Mouse (Mus musculus) large intestine, adult 2 months (tissue): ENCODE data around the gene Det1. TPM values are rescaled to one million over a fixed set of nuclear protein-coding genes. Genes with fewer than 3 reads are reported as not detected.

Experiments used
- DNase-seq: peaks from one replicate; pipeline ENCODE4 v3.0.0-alpha.2; 2012; ENCODE audit warnings: low read depth, low spot score
- WGBS: fragments of 180-500 bp; shearing (Covaris S2); methylation state at CpG from one replicate; pipeline ENCODE4 v1.1.7; 2018; 5-methylcytosine and 5-hydroxymethylcytosine counted together
- polyA plus RNA-seq: library from polyadenylated mRNA; depleted of rRNA; stranded (reverse); fragments of >200 nt; gene quantifications from 2 replicates; pipeline ENCODE4 v1.2.3, GENCODE M21; 2012; rRNA removed

Det1 gene
- polyA plus RNA-seq, 1 experiment, result 11.9 TPM

GRCm38 (mm10) chr7:78793895-78794570, 53.0 kb downstream of the Det1 start:
- DNase-seq, result no peak
- WGBS, result 69% methylated on average over 13 of the region's 13 CpGs

DNA sequence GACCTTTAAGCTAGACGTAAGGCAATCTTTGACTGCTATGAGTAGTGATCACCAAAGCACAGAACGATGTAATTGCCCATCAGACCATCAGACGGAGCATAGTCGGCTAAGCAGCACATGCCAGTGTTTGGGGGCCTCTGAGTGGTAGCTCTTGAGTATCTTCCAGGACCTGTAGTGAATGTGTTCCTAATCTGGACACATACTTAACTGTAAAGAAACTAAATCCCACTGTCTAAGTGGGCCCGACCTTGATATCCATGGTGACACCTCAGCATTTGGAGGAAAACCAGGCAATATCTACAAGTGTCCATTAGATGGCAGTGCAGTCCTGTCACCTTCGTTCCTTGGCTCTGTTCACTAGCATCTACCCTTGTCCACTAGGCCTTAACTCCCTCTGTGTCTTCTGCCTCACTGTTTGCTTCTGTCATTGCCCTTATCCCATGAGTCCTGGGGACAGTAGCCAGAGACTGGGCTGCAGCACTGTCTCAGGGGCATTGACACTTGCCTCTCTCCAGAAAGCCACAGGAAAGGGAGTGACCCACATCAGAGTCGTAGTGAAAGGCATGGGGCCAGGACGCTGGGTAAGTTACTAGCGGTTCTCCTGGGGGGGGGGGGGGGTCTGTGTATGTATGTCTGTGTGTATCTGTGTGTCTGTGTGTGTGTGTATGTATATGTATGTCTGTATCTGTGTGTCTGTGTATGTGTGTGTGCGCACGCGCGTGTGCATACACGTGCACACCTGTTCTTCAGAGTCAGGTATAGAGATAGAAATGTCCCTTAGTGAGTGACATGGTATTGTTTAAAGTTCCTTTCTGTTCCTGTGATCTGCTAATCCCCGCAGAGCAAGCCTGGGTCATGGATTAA, 55.5 kb downstream of the Det1 start:
- peak; percentile 13 for DNase-seq
- WGBS, result 79% methylated on average over 15 of the region's 15 CpGs

GRCm38 (mm10) chr7:78787793-78788380, 59.2 kb downstream of the Det1 start:
- WGBS, result 90% methylated on average over 12 of the region's 12 CpGs
- no peak for DNase-seq

GRCm38 (mm10) chr7:78785906-78786305, 61.2 kb downstream of the Det1 start:
- 64% methylated on average over 5 of the region's 5 CpGs for WGBS
- no peak for DNase-seq

DNA sequence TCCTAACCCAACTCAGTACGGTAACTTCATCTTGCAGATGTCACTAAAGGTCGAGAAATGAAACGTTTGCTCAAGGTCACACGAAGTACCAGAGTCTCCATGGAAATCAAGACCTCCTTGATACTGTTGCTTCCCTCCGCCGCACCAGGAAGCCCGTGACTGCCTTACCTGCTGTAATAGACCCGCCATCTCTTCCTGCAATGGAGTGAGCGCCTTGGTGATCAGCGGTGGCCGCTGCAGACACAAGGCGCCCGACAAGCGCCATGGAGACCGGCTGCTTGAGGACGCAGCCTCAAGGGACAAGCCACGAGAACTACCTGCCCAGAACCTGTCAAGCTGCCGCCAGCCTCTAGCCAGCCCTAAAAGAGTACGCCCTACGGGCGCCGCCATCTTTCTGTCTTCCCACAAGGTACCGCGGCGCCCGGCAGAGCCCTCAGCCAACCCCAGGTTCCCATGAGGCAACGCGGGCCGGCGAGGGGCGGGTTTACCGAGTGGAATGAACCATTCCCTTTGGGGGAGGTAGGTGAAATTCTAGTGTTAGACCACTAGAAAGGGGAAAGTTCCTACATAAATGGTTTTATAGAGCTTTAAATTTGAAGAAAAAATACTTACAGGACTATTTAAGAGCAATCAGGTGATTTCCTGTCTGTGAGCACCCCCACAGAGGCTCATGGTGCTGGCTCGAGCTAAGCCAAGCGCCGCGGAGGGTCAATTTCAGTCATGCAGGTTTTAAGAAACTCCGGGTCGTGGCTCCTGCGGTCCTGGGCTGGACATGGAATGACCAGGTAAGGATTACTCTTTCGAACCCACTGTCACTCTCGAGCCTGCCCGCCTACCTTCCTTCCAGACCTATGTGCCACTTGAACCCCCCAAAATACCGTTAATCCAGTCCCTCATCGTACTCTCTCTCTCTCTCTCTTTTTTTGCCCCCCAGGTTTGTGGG, 64.2 kb downstream of the Det1 start, which contains the start of the genes Mrps11 and Mrpl46:
Gene Mrps11 (plus strand): TSS at position 481 of the 943 bp plus-strand sequence.
Gene Mrpl46 (minus strand): TSS at position 893 of the 943 bp plus-strand sequence.
- under 1% methylated on average over 44 of the region's 44 CpGs for WGBS
- peak; percentile 43 for DNase-seq

- DNase-seq, result no peak
- WGBS, result 76% methylated on average over 5 of the region's 5 CpGs
Measured at GRCm38 (mm10) chr7:78778741-78779140, 68.3 kb downstream of the Det1 start.

Other genes with a start within 250 kb of the Det1 start
- 1.0 and 1.5 TPM in 2 replicates for gene Ntrk3, start 109.3 kb downstream of the Det1 start, polyA plus RNA-seq
- 43.5 and 49.4 TPM in 2 replicates for gene Mrps11, start 64.1 kb downstream of the Det1 start, polyA plus RNA-seq
- 23.9 and 26.1 TPM in 2 replicates for gene Mrpl46, start 63.7 kb downstream of the Det1 start, polyA plus RNA-seq
- gene Aen, start 48.6 kb upstream of the Det1 start, polyA plus RNA-seq, result 12.6 and 16.1 TPM in 2 replicates
- gene Isg20, start 66.2 kb upstream of the Det1 start, polyA plus RNA-seq, result 12.8 and 18.8 TPM in 2 replicates
- not detected in 2 replicates for gene Acan, start 206.2 kb upstream of the Det1 start, polyA plus RNA-seq